Mouse (Mus musculus) urinary bladder, postnatal 14 days (tissue): Measurements from ENCODE around the gene Zbtb16.

ENCODE experiments used
- DNase-seq: peaks from one replicate; pipeline ENCODE4 v3.0.0; 2021; ENCODE audit warnings: low spot score

Zbtb16 gene

GRCm38 (mm10) chr9:48802374-48802773 is 33.6 kb downstream of the Zbtb16 start:
- no peak for DNase-seq

GRCm38 (mm10) chr9:48801322-48801721 is 34.7 kb downstream of the Zbtb16 start:
- DNase-seq = no peak

- no peak for DNase-seq
Measured at GRCm38 (mm10) chr9:48800627-48801026, 35.4 kb downstream of the Zbtb16 start.

GRCm38 (mm10) chr9:48798044-48798443 is 38.0 kb downstream of the Zbtb16 start:
- no peak for DNase-seq

GRCm38 (mm10) chr9:48796267-48796822 is 39.7 kb downstream of the Zbtb16 start:
- no peak for DNase-seq

GRCm38 (mm10) chr9:48795740-48796139 is 40.3 kb downstream of the Zbtb16 start:
- no peak for DNase-seq

GRCm38 (mm10) chr9:48795095-48795494 is 40.9 kb downstream of the Zbtb16 start:
- DNase-seq = no peak

- no peak for DNase-seq
Measured at GRCm38 (mm10) chr9:48794463-48794862, 41.6 kb downstream of the Zbtb16 start.

- DNase-seq = no peak
Measured at GRCm38 (mm10) chr9:48793638-48794188, 42.3 kb downstream of the Zbtb16 start.

GRCm38 (mm10) chr9:48790575-48790974 is 45.4 kb downstream of the Zbtb16 start:
- no peak for DNase-seq

GRCm38 (mm10) chr9:48787906-48788410 is 48.1 kb downstream of the Zbtb16 start:
- DNase-seq = no peak

- DNase-seq = no peak
Measured at GRCm38 (mm10) chr9:48787321-48787720, 48.7 kb downstream of the Zbtb16 start.

GRCm38 (mm10) chr9:48786814-48787213 is 49.2 kb downstream of the Zbtb16 start:
- no peak for DNase-seq

GRCm38 (mm10) chr9:48784937-48785336 is 51.1 kb downstream of the Zbtb16 start:
- DNase-seq = no peak

GRCm38 (mm10) chr9:48783292-48783691 is 52.7 kb downstream of the Zbtb16 start:
- DNase-seq = no peak

GRCm38 (mm10) chr9:48782284-48783060 is 53.5 kb downstream of the Zbtb16 start:
- no peak for DNase-seq

- DNase-seq = no peak
Measured at GRCm38 (mm10) chr9:48776268-48776667, 59.8 kb downstream of the Zbtb16 start.

GRCm38 (mm10) chr9:48775561-48775960 is 60.5 kb downstream of the Zbtb16 start:
- peak; percentile 61 for DNase-seq

- DNase-seq = no peak
Measured at GRCm38 (mm10) chr9:48773710-48774109, 62.3 kb downstream of the Zbtb16 start.

- no peak for DNase-seq
Measured at GRCm38 (mm10) chr9:48773130-48773529, 62.9 kb downstream of the Zbtb16 start.

- no peak for DNase-seq
Measured at GRCm38 (mm10) chr9:48771504-48771903, 64.5 kb downstream of the Zbtb16 start.

- no peak for DNase-seq
Measured at GRCm38 (mm10) chr9:48768965-48769364, 67.1 kb downstream of the Zbtb16 start.
